Mouse (Mus musculus): Measurements from ENCODE around the gene Ttll3. TPM values are rescaled to one million over a fixed set of nuclear protein-coding genes. Genes with fewer than 3 reads are reported as not detected.

Ttll3 gene
- 1.0 and 1.2 TPM in 2 replicates for polyA plus RNA-seq (2015; fragmentation: Nextera tagmentation; extraction: Ambion mirVana)

DNA sequence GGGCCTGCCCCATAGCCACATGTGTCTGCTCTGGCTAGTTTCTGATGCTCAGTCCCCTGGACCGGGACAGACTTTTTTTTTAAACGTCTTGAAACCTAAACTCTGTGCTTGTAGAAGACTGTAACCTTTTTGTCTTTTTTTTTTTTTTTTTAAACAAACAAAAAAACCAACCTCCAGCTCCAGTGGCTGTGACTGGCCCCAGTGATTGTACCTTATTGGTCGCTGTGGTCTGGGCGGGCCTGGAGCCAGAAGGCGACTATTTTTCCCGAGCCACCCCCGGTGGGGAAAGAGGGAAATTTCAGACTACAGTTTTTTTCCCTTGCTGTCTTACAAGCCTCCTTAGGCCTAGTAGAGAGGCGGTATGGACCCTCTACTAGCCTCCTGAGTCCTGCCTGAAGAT lies at the start of gene Ttll3:
Gene Ttll3, plus strand, starts transcription at position 301 of the 400 bp plus-strand sequence.

GRCm38 (mm10) chr6:113343177-113344092 lies 45.6 kb upstream of the Ttll3 start, which contains the start of gene Camk1:
Gene Camk1, minus strand, starts transcription at chr6:113343984.

GRCm38 (mm10) chr6:113377496-113378385 lies 11.3 kb upstream of the Ttll3 start, which contains the start of the genes Tada3 and Arpc4:
Gene Tada3, minus strand, starts transcription at chr6:113377883.
Gene Arpc4, plus strand, starts transcription at chr6:113378115.

DNA sequence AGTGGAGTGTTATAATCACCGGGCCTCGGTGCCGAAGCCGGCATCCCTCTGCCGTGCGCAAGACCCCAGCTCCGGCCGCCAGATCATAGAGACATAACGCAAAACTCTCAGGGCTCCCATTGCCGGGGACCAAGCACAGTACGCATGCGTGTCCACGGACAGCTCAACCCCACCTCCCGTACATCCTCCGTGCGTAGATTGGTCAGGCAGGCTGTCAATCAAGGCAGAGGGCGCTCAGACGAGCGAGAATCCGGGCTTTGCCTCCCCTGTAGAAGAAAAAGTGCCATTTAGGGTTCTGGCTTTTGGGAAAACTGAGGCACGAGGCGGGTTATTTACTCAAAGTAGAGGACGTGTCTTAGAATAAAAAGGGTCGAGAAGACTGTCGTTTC lies 30.1 kb downstream of the Ttll3 start, which contains the start of gene Rpusd3:
Gene Rpusd3, minus strand, starts transcription at position 142 of the 389 bp plus-strand sequence.

DNA sequence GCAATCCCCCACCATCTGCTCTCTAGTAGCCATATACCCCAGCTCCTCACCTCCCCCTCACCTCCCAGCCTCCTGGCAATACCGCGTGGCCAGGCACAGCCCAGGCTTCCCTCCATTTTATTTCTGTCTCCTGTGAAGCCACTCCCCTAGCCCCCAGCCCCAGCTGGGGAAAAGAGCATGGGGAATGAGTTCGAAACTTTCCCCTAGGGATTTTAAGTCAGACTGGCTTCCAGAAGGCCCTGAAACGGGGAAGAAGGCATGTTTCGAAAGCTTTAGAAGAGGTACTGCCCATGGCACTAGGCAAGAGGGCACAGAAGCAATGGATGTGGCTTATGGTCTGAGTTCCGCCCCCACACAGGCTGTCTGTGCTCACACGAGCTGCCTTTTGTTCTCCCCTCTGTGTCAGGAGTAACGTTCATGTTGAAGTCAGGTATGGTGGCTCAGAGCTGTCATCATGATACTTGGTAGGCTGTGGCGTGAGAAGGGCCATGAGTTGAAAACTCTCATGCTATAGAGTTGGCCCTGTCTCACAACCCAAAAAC lies 46.7 kb downstream of the Ttll3 start, which contains the start of gene Cidec:
Gene Cidec, minus strand, starts transcription at position 97 of the 542 bp plus-strand sequence.

GRCm38 (mm10) chr6:113442442-113443090 lies 53.5 kb downstream of the Ttll3 start, which contains the start of gene Jagn1:
Gene Jagn1, plus strand, starts transcription at chr6:113442569.

GRCm38 (mm10) chr6:113457952-113458534 lies 69.0 kb downstream of the Ttll3 start, which contains the start of gene Il17re:
Gene Il17re, plus strand, starts transcription at chr6:113458484.

Small RNA genes within 50 kb of the gene (microRNA-seq; reads per million reads assigned to microRNA genes)
- gene Gm24387, result not detected

Other genes with a start within 250 kb of the Ttll3 start
- gene Lhfpl4, start 193.9 kb upstream of the Ttll3 start, polyA plus RNA-seq (2015; fragmentation: Nextera tagmentation; extraction: Ambion mirVana), result 0.42 and 0.46 TPM in 2 replicates
- 40.7 and 42.7 TPM in 2 replicates for gene Mtmr14, start 151.4 kb upstream of the Ttll3 start, polyA plus RNA-seq (2015; fragmentation: Nextera tagmentation; extraction: Ambion mirVana)
- gene Cpne9, start 107.0 kb upstream of the Ttll3 start, polyA plus RNA-seq (2015; fragmentation: Nextera tagmentation; extraction: Ambion mirVana), result not detected in 2 replicates
- 7.1 and 7.6 TPM in 2 replicates for gene Brpf1, start 82.1 kb upstream of the Ttll3 start, polyA plus RNA-seq (2015; fragmentation: Nextera tagmentation; extraction: Ambion mirVana)
- gene Ogg1, start 62.3 kb upstream of the Ttll3 start, polyA plus RNA-seq (2015; fragmentation: Nextera tagmentation; extraction: Ambion mirVana), result 6.3 and 9.3 TPM in 2 replicates
- gene Camk1, start 45.3 kb upstream of the Ttll3 start, polyA plus RNA-seq (2015; fragmentation: Nextera tagmentation; extraction: Ambion mirVana), result 89.5 and 100.0 TPM in 2 replicates
- gene Tada3, start 11.4 kb upstream of the Ttll3 start, polyA plus RNA-seq (2015; fragmentation: Nextera tagmentation; extraction: Ambion mirVana), result 38.4 and 39.1 TPM in 2 replicates
- 327 and 354 TPM in 2 replicates for gene Arpc4, start 11.1 kb upstream of the Ttll3 start, polyA plus RNA-seq (2015; fragmentation: Nextera tagmentation; extraction: Ambion mirVana)
- gene Rpusd3, start 30.1 kb downstream of the Ttll3 start, polyA plus RNA-seq (2015; fragmentation: Nextera tagmentation; extraction: Ambion mirVana), result 11.4 and 16.5 TPM in 2 replicates
- gene Cidec, start 46.5 kb downstream of the Ttll3 start, polyA plus RNA-seq (2015; fragmentation: Nextera tagmentation; extraction: Ambion mirVana), result not detected in 2 replicates
- 79.2 and 82.8 TPM in 2 replicates for gene Jagn1, start 53.3 kb downstream of the Ttll3 start, polyA plus RNA-seq (2015; fragmentation: Nextera tagmentation; extraction: Ambion mirVana)
- gene Il17re, start 69.2 kb downstream of the Ttll3 start, polyA plus RNA-seq (2015; fragmentation: Nextera tagmentation; extraction: Ambion mirVana), result 54.7 and 60.4 TPM in 2 replicates
- gene Il17rc, start 82.2 kb downstream of the Ttll3 start, polyA plus RNA-seq (2015; fragmentation: Nextera tagmentation; extraction: Ambion mirVana), result 28.2 and 32.1 TPM in 2 replicates
- gene Creld1, start 94.0 kb downstream of the Ttll3 start, polyA plus RNA-seq (2015; fragmentation: Nextera tagmentation; extraction: Ambion mirVana), result 33.3 and 33.8 TPM in 2 replicates
- 0.72 and 0.77 TPM in 2 replicates for gene Prrt3, start 112.7 kb downstream of the Ttll3 start, polyA plus RNA-seq (2015; fragmentation: Nextera tagmentation; extraction: Ambion mirVana)
- 91.2 and 104 TPM in 2 replicates for gene Emc3, start 142.4 kb downstream of the Ttll3 start, polyA plus RNA-seq (2015; fragmentation: Nextera tagmentation; extraction: Ambion mirVana)
- 2.5 and 3.2 TPM in 2 replicates for gene Fancd2, start 142.4 kb downstream of the Ttll3 start, polyA plus RNA-seq (2015; fragmentation: Nextera tagmentation; extraction: Ambion mirVana)
- not detected in 2 replicates for gene Fancd2os, start 211.5 kb downstream of the Ttll3 start, polyA plus RNA-seq (2015; fragmentation: Nextera tagmentation; extraction: Ambion mirVana)
- gene Brk1, start 215.5 kb downstream of the Ttll3 start, polyA plus RNA-seq (2015; fragmentation: Nextera tagmentation; extraction: Ambion mirVana), result 189 and 195 TPM in 2 replicates
- gene Vhl, start 234.7 kb downstream of the Ttll3 start, polyA plus RNA-seq (2015; fragmentation: Nextera tagmentation; extraction: Ambion mirVana), result 24.3 and 25.1 TPM in 2 replicates
- gene Irak2, start 249.2 kb downstream of the Ttll3 start, polyA plus RNA-seq (2015; fragmentation: Nextera tagmentation; extraction: Ambion mirVana), result 24.0 and 24.1 TPM in 2 replicates

Measured in urinary bladder, postnatal 0 days (tissue).